Mouse (Mus musculus) testis, adult 2 months (tissue): ENCODE data around the gene Gpr146. TPM values are rescaled to one million over a fixed set of nuclear protein-coding genes. Genes with fewer than 3 reads are reported as not detected.

Source experiments
- H3K27ac ChIP-seq: fragments of 200-500 bp; 2 replicates; pipeline ENCODE4 v1.5.1; 2012; ENCODE audit warnings: low read depth, low read length; ENCODE audit not compliant: control insufficient read depth, insufficient read depth
- H3K27me3 ChIP-seq: fragments of 200-500 bp; 2 replicates; pipeline ENCODE4 v1.6.1; 2012; ENCODE audit warnings: mild to moderate bottlenecking, low read length, moderate library complexity; ENCODE audit not compliant: control insufficient read depth, insufficient read depth
- H3K36me3 ChIP-seq: fragments of 200-500 bp; 2 replicates; pipeline ENCODE4 v1.6.1; 2012; ENCODE audit warnings: mild to moderate bottlenecking, low read length; ENCODE audit not compliant: control insufficient read depth, insufficient read depth
- H3K4me1 ChIP-seq: fragments of 200-500 bp; 2 replicates; pipeline ENCODE4 v1.6.1; 2012; ENCODE audit warnings: low read length; ENCODE audit not compliant: control insufficient read depth, insufficient read depth
- H3K4me3 ChIP-seq: fragments of 200-500 bp; 2 replicates; pipeline ENCODE4 v1.5.1; 2012; ENCODE audit warnings: low read depth, mild to moderate bottlenecking, low read length, moderate library complexity, mixed read lengths; ENCODE audit not compliant: control insufficient read depth
- CTCF ChIP-seq: fragments of 200-500 bp; IDR thresholded peaks from 2 replicates; pipeline ENCODE4 v1.5.1; 2012; ENCODE audit warnings: low read depth, mild to moderate bottlenecking, inconsistent platforms, low read length, moderate library complexity; ENCODE audit not compliant: control insufficient read depth, insufficient read depth, insufficient replicate concordance
- POLR2A ChIP-seq: fragments of 200-500 bp; IDR thresholded peaks from 2 replicates; pipeline ENCODE4 v1.6.1; 2012; ENCODE audit warnings: low read depth, mild to moderate bottlenecking, inconsistent platforms, low read length, moderate library complexity; ENCODE audit not compliant: control insufficient read depth
- polyA plus RNA-seq: library from polyadenylated mRNA; depleted of rRNA; stranded (reverse); fragments of >200 nt; gene quantifications from 2 replicates; pipeline ENCODE4 v1.2.3, GENCODE M21; 2012

The Gpr146 gene
- polyA plus RNA-seq, 1 experiment: 1.2 TPM

GRCm38 (mm10) chr5:139397959-139398753 is 20.7 kb downstream of the Gpr146 start:
- Histone ChIP-seq H3K27ac (no peak overlapping the region; the same call in 1 of the 2 replicates), H3K4me3 (no peak overlapping the region), H3K4me1 (peaks cover 2% of the 10 kb centered on the region; the same call in 1 of the 2 replicates), H3K27me3 (no peaks in the 10 kb centered on the region), H3K36me3 (no peaks in the 10 kb centered on the region)
- TF ChIP-seq CTCF (peak; percentile 63; the same call in 1 of the 2 replicates), POLR2A (no peak)

GRCm38 (mm10) chr5:139398786-139399185 is 21.3 kb downstream of the Gpr146 start:
- no peak for TF ChIP-seq POLR2A
- TF ChIP-seq CTCF: no peak
- peaks cover 2% of the 10 kb centered on the region; the same call in 1 of the 2 replicates for H3K4me1 ChIP-seq

GRCm38 (mm10) chr5:139399991-139400390 is 22.5 kb downstream of the Gpr146 start:
- Histone ChIP-seq H3K36me3 (no peaks in the 10 kb centered on the region), H3K27ac (no peak overlapping the region), H3K27me3 (no peaks in the 10 kb centered on the region), H3K4me1 (peaks cover 2% of the 10 kb centered on the region; the same call in 1 of the 2 replicates), H3K4me3 (no peak overlapping the region)
- TF ChIP-seq CTCF: no peak
- TF ChIP-seq POLR2A: no peak

More at GRCm38 (mm10) chr5:139398786-139399185, 21.3 kb downstream of the Gpr146 start:
- H3K4me3 ChIP-seq: no peak overlapping the region
- H3K27me3 ChIP-seq: no peaks in the 10 kb centered on the region
- H3K27ac ChIP-seq: no peak overlapping the region; the same call in 1 of the 2 replicates
- no peaks in the 10 kb centered on the region for H3K36me3 ChIP-seq

GRCm38 (mm10) chr5:139402106-139402505 is 24.6 kb downstream of the Gpr146 start:
- no peak for TF ChIP-seq POLR2A
- TF ChIP-seq CTCF: no peak
- no peak overlapping the region for H3K27ac ChIP-seq
- H3K4me3 ChIP-seq: no peak overlapping the region
- peaks cover 2% of the 10 kb centered on the region; the same call in 1 of the 2 replicates for H3K4me1 ChIP-seq
- H3K27me3 ChIP-seq: no peaks in the 10 kb centered on the region
- H3K36me3 ChIP-seq: no peaks in the 10 kb centered on the region

- Histone ChIP-seq H3K36me3 (no peaks in the 10 kb centered on the region), H3K27me3 (no peaks in the 10 kb centered on the region), H3K4me1 (peaks cover under 1% of the 10 kb centered on the region; the same call in 1 of the 2 replicates), H3K4me3 (no peak overlapping the region), H3K27ac (no peak overlapping the region)
- TF ChIP-seq POLR2A (no peak), CTCF (no peak)
These were observed 26.3 kb downstream of the Gpr146 start for GRCm38 (mm10) chr5:139403692-139404260.

GRCm38 (mm10) chr5:139404801-139405401 is 27.4 kb downstream of the Gpr146 start, which contains the start of gene C130050O18Rik:
Gene C130050O18Rik, plus strand, starts transcription at chr5:139405280.
- no peak within 1 kb of the TSS for H3K27ac ChIP-seq
- peaks cover 2% of the 10 kb centered on the region; the same call in 1 of the 2 replicates for H3K4me1 ChIP-seq
- TF ChIP-seq CTCF: no peak
- TF ChIP-seq POLR2A: no peak
- no peaks in the 10 kb centered on the region for H3K27me3 ChIP-seq
- no peak within 1 kb of the TSS for H3K4me3 ChIP-seq
- no peaks in the 10 kb centered on the region for H3K36me3 ChIP-seq

- H3K27ac ChIP-seq: no peak overlapping the region
- H3K4me3 ChIP-seq: no peak overlapping the region
- TF ChIP-seq CTCF (no peak), POLR2A (no peak)
- no peaks in the 10 kb centered on the region for H3K27me3 ChIP-seq
- no peaks in the 10 kb centered on the region for H3K36me3 ChIP-seq
- H3K4me1 ChIP-seq: peaks cover 2% of the 10 kb centered on the region; the same call in 1 of the 2 replicates
These were observed 28.0 kb downstream of the Gpr146 start for GRCm38 (mm10) chr5:139405478-139405877.
